Mouse (Mus musculus) lung, embryonic 15.5 days (tissue): ENCODE results near the gene Mpst. TPM values are rescaled to one million over a fixed set of nuclear protein-coding genes. Genes with fewer than 3 reads are reported as not detected.

Source experiments
- ATAC-seq: fragments of 200-750 bp; cut with Nextera tagmentation; 2 replicates; pipeline ENCODE4 v1.8.0; 2017; ENCODE audit warnings: moderate number of reproducible peaks, borderline replicate concordance; ENCODE audit not compliant: low FRiP score, low TSS enrichment; ENCODE audit errors: extremely low read depth
- H3K27ac ChIP-seq: fragments of 300-500 bp; sonication (generic); 2 replicates; pipeline ENCODE4 v1.5.1; 2015; ENCODE audit warnings: moderate library complexity, mild to moderate bottlenecking, inconsistent platforms
- H3K27me3 ChIP-seq: fragments of 300-500 bp; sonication (generic); 2 replicates; pipeline ENCODE4 v1.6.1; 2015; ENCODE audit warnings: inconsistent platforms
- H3K36me3 ChIP-seq: fragments of 300-500 bp; sonication (generic); 2 replicates; pipeline ENCODE4 v1.6.1; 2015; ENCODE audit warnings: inconsistent platforms
- H3K4me1 ChIP-seq: fragments of 300-500 bp; sonication (generic); 2 replicates; pipeline ENCODE4 v1.6.1; 2015; ENCODE audit warnings: inconsistent platforms
- H3K4me2 ChIP-seq: fragments of 300-500 bp; sonication (generic); 2 replicates; pipeline ENCODE4 v1.6.1; 2015; ENCODE audit warnings: inconsistent platforms, mild to moderate bottlenecking, moderate library complexity
- H3K4me3 ChIP-seq: fragments of 300-500 bp; sonication (generic); 2 replicates; pipeline ENCODE4 v1.5.1; 2015; ENCODE audit warnings: mild to moderate bottlenecking, inconsistent platforms
- H3K9ac ChIP-seq: fragments of 300-500 bp; sonication (generic); 2 replicates; pipeline ENCODE4 v1.6.1; 2015; ENCODE audit warnings: inconsistent platforms
- H3K9me3 ChIP-seq: fragments of 300-500 bp; sonication (generic); 2 replicates; pipeline ENCODE4 v1.6.1; 2016; ENCODE audit warnings: inconsistent platforms
- WGBS: fragments of 180-500 bp; shearing (Covaris S2); methylation state at CpG from one replicate; pipeline ENCODE4 v1.1.7; 2015; 5-methylcytosine and 5-hydroxymethylcytosine counted together
- polyA plus RNA-seq: library from polyadenylated mRNA; unstranded; fragments of >200 nt; fragmentation: Nextera tagmentation; extraction: Ambion mirVana; gene quantifications from 2 replicates; pipeline ENCODE4 v1.2.1, GENCODE M21; 2015

The Mpst gene
- polyA plus RNA-seq, 1 experiment from 2014 or later: 3.3 TPM

GRCm38 (mm10) chr15:78456051-78456450, 49.8 kb downstream of the Mpst start:
- H3K9me3 ChIP-seq: no peaks in the 10 kb centered on the region
- 40% methylated on average over 7 of the region's 7 CpGs for WGBS
- no peak overlapping the region for H3K9ac ChIP-seq
- H3K27ac ChIP-seq: no peak overlapping the region
- no peaks in the 10 kb centered on the region for H3K4me1 ChIP-seq
- H3K36me3 ChIP-seq: no peaks in the 10 kb centered on the region
- H3K4me2 ChIP-seq: no peak overlapping the region
- no peak for ATAC-seq
- no peaks in the 10 kb centered on the region for H3K27me3 ChIP-seq
- no peak overlapping the region for H3K4me3 ChIP-seq

DNA sequence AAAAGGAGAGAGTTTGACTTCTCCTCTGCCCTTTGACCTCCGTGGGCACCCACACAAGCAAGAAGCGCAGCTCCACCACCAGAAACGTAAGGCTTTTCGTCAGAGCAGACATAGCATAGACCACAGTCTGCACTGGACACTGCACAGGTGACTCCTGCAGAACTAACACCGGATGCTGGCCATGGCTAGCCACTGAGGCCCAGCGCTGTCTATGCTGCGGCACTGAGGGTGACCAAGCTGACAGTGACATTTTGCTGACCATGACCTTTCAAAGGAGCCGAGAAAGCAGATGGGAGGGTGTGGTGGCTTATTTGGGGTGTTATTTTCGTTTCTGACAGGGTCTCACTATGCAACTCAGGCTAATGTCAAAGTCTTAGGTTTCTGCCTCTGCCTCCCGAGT, 51.0 kb downstream of the Mpst start:
- no peaks in the 10 kb centered on the region for H3K4me1 ChIP-seq
- no peaks in the 10 kb centered on the region for H3K27me3 ChIP-seq
- no peak overlapping the region for H3K9ac ChIP-seq
- H3K4me3 ChIP-seq: no peak overlapping the region
- no peaks in the 10 kb centered on the region for H3K9me3 ChIP-seq
- ATAC-seq: no peak
- no peak overlapping the region for H3K27ac ChIP-seq
- no peaks in the 10 kb centered on the region for H3K36me3 ChIP-seq
- WGBS: 71% methylated on average over 10 of the region's 10 CpGs
- no peak overlapping the region for H3K4me2 ChIP-seq

- WGBS: 27% methylated on average over 2 of the region's 2 CpGs
- Histone ChIP-seq H3K4me1 (no peaks in the 10 kb centered on the region), H3K27me3 (no peaks in the 10 kb centered on the region), H3K4me3 (no peak overlapping the region), H3K36me3 (no peaks in the 10 kb centered on the region), H3K27ac (no peak overlapping the region), H3K9me3 (no peaks in the 10 kb centered on the region), H3K4me2 (no peak overlapping the region), H3K9ac (no peak overlapping the region)
- no peak for ATAC-seq
Measured at GRCm38 (mm10) chr15:78462981-78463380, 56.8 kb downstream of the Mpst start.

Other genes with a start within 250 kb of the Mpst start
- gene Ift27, start 232.3 kb upstream of the Mpst start, polyA plus RNA-seq: 88.0 and 89.8 TPM in 2 replicates
- gene Pvalb, start 200.0 kb upstream of the Mpst start, polyA plus RNA-seq: 0.18 and 0.26 TPM in 2 replicates
- 5.3 and 5.9 TPM in 2 replicates for gene Ncf4, start 161.6 kb upstream of the Mpst start, polyA plus RNA-seq
- gene Csf2rb2, start 100.7 kb upstream of the Mpst start, polyA plus RNA-seq: 0.22 and 0.47 TPM in 2 replicates
- gene Csf2rb, start 80.7 kb upstream of the Mpst start, polyA plus RNA-seq: 2.3 and 2.7 TPM in 2 replicates
- not detected in 2 replicates for gene Tex33, start 10.5 kb upstream of the Mpst start, polyA plus RNA-seq
- gene Tst, start 509 bp upstream of the Mpst start, polyA plus RNA-seq: 81.1 and 88.7 TPM in 2 replicates
- gene Kctd17, start 22.1 kb downstream of the Mpst start, polyA plus RNA-seq: 46.9 and 49.5 TPM in 2 replicates
- 0.06 and 0.20 TPM in 2 replicates for gene Tmprss6, start 62.2 kb downstream of the Mpst start, polyA plus RNA-seq
- gene Il2rb, start 88.9 kb downstream of the Mpst start, polyA plus RNA-seq: 0.25 and 1.3 TPM in 2 replicates
- 31.1 and 33.1 TPM in 2 replicates for gene C1qtnf6, start 125.0 kb downstream of the Mpst start, polyA plus RNA-seq
- 0.05 TPM in 1 of 2 replicates, not detected in the other for gene Sstr3, start 138.3 kb downstream of the Mpst start, polyA plus RNA-seq
- 17.5 and 27.3 TPM in 2 replicates for gene Rac2, start 166.4 kb downstream of the Mpst start, polyA plus RNA-seq
- 10.7 and 13.0 TPM in 2 replicates for gene Cyth4, start 190.6 kb downstream of the Mpst start, polyA plus RNA-seq